Mouse (Mus musculus): ENCODE measurements around the gene 3110009E18Rik.

GRCm38 (mm10) chr1:120072900-120073299 lies 48.1 kb upstream of the 3110009E18Rik start:
- TF ChIP-seq EP300 (IDR thresholded peaks at IDR 0.05), result peak; percentile 14; the same call in 1 of the 2 replicates
- TF ChIP-seq CTCF (IDR thresholded peaks at IDR 0.05), result no peak

Measured in lung, postnatal 0 days (tissue).